Mouse (Mus musculus): ENCODE measurements around the gene Pam.

DNA sequence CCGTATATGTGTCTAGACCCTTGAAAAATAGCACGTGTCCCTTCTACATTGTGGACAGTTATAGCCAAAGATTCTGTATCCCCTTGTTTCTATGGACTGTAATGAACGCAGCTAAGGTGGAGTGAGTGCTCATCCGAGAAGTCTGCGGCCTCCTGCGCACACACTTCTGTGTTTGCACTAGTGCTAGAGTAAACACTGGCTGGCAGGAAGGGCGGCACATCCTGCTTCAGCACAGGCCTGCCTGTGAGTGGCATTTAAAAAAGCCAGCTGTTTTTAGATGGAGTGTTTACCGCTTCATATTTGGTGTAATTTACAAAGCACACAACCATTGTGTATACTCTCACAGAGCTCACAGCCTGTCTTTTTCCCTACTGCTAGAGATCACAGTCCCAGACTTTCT, 177.0 kb downstream of the Pam start:
- TF ChIP-seq POLR2AphosphoS2 (IDR thresholded peaks at IDR 0.05; ENCODE audit: low read length) (no peak), MAFK (IDR thresholded peaks at IDR 0.05; ENCODE audit: borderline replicate concordance, low read depth, low read length) (no peak), JUND (IDR thresholded peaks at IDR 0.05; ENCODE audit: low read depth, low read length) (no peak), HCFC1 (IDR thresholded peaks at IDR 0.05; ENCODE audit: low read depth, low read length) (no peak), POLR2A (IDR thresholded peaks at IDR 0.05; ENCODE audit: control insufficient read depth in 1 of 2, insufficient read depth in 1 of 2, low read depth in 1 of 2, low read length in 2 of 2, poor library complexity in 1 of 2) (no peak), UBTF (IDR thresholded peaks at IDR 0.05; ENCODE audit: borderline replicate concordance, insufficient read depth, low read depth, low read length) (no peak), NELFE (IDR thresholded peaks at IDR 0.05; ENCODE audit: low read depth, low read length) (no peak)
